Mouse (Mus musculus) lung, postnatal 0 days (tissue): ENCODE measurements at regions not wholly inside any gene's neighbourhood (a gene's known extent, or its start where the extent isn't known, plus 50 kb on each side); places are given as distances from the start of the nearest gene placed in this dataset.

ENCODE experiments used
- CTCF ChIP-seq: IDR thresholded peaks from 2 replicates; pipeline ENCODE4 v1.5.1; 2016; ENCODE audit warnings: antibody characterized with exemption, mild to moderate bottlenecking
- EP300 ChIP-seq: IDR thresholded peaks from 2 replicates; pipeline ENCODE4 v1.6.1; 2016; ENCODE audit warnings: antibody characterized with exemption, mild to moderate bottlenecking, control low read depth

DNA sequence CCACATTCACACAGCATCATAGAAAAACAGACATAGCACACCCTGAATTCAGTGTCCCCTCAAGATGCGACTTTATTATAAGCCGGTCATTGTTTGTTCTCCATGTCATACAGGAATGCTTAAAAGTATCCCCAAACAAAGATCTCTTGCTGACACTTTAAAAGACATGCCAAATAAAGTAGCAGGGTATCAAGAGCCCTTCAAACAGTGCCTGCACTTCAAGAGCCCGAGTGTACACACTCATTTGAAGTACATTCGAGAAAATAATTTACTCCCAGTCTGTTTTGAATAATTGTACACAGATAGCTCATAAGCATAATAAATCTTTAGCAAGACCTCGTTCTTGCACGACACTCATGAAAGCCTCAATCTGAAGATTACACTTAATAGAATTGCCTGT lies 249.1 kb downstream of the Abcc12 start:
- TF ChIP-seq EP300 (peak; percentile 67), CTCF (no peak)
